Mouse (Mus musculus) cortical plate, adult 2 months (tissue): Measurements from ENCODE around the gene Ckap2l.

Experiments
- CTCF ChIP-seq: fragments of 200-500 bp; IDR thresholded peaks from 2 replicates; pipeline ENCODE4 v1.5.1; 2011; ENCODE audit warnings: mild to moderate bottlenecking, control low read depth, low read length; ENCODE audit not compliant: insufficient read depth; ENCODE audit errors: extremely low read depth
- POLR2A ChIP-seq: fragments of 200-500 bp; IDR thresholded peaks from 2 replicates; pipeline ENCODE4 v1.6.1; 2011; ENCODE audit warnings: mild to moderate bottlenecking, low read length, control low read depth; ENCODE audit not compliant: insufficient read depth; ENCODE audit errors: extremely low read depth

GRCm38 (mm10) chr2:129261151-129261794, 35.7 kb downstream of the Ckap2l start:
- no peak for TF ChIP-seq POLR2A
- no peak for TF ChIP-seq CTCF
